Mouse (Mus musculus): ENCODE results near the gene S1pr2.
A peak's percentile ranks its signal among the peaks of the same experiment; 100 is the strongest.
"Not testable (repeated sequence)": the region's sequence is repeated elsewhere in the genome, so short reads cannot be mapped to it uniquely, and the experiment has no call there.

Gene S1pr2

DNA sequence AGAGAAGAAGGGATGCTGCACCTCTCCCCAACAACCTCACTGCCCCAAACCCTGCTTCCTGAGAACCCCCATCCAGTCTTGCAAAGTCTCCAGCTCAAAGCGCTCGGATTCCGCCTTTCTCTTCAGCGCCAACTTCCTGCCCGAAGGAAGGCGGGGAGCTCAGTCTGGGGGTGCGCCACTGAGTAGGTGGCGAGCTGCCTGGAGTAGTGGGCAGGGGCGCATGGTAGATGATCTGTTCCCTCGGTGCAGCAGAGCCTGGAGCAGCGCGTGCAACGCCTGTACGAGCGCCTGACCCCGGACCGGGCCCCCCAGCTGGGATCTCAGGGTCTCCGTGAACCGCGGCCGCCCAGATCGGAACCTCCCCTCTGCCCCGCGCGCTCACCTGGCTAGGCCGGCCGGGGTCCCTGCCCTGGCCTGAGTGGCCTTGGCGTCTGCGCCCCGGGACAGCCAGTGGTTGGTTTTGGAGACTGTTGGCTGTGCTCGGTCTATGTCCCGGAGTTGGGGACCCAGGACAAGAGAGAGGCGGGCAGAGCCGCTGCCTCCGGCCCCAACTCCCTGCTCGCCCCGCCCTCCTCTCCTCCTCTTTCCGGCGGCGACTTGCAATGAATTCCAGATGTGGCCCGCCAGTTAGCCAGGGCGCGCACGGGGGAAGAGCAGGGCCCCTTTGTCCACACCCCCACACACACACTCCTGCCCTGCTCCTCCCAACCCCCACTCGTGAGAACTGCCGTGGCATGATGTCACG lies at the start of gene S1pr2:
Gene S1pr2, minus strand, starts transcription at position 566 of the 745 bp plus-strand sequence.
- peak; percentile 78 for DNase-seq (ENCODE audit: low spot score)

- no peak for DNase-seq (ENCODE audit: low spot score)
Observed at GRCm38 (mm10) chr9:21025258-21025810, 48.8 kb upstream of the S1pr2 start.

DNA sequence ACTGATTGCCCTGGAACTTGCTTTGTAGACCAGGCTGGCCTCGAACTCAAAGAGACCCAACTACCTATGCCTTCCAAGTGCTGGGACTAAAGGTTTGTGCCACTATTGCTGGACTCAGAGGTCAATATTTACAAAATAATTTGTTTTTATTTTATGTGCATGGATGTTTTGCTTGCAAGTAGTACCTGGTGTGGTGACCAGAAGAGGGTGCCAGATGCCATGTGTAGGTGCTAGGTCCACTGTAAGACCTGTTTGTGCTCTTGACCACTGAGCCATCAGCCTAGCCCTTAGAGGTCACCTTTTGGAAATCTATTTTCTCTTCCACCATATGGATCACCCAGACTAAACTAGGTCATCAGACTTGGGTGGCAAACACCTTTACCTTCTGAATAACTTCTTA lies 46.1 kb upstream of the S1pr2 start:
- no peak for DNase-seq (ENCODE audit: low spot score)

- peak; percentile 23 for DNase-seq (ENCODE audit: low spot score)
Observed at GRCm38 (mm10) chr9:21022288-21022687, 45.7 kb upstream of the S1pr2 start.

- DNase-seq (ENCODE audit: low spot score) = no peak
Observed at GRCm38 (mm10) chr9:21021363-21021762, 44.8 kb upstream of the S1pr2 start.

GRCm38 (mm10) chr9:21018600-21018999 lies 42.0 kb upstream of the S1pr2 start:
- DNase-seq (ENCODE audit: low spot score) = no peak

DNA sequence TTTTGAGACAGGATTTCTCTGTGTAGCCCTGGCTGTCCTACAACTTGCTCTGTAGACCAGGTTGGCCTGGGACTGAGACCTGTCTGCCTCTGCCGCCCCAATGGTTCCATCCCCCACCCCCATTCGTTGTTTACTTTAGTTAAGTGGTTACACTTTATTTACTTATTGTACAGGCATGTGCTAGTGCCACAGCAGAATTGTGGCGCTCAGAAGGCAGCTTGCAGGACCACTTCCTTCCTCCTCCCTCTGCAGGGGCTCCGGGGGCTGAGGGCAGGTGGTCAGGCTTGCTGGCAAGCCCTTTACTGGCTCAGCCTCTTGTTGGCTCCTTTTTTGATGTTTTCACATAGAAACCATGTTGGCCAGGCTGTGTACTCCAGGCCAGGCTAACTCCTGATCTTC lies 40.6 kb upstream of the S1pr2 start:
- no peak for DNase-seq (ENCODE audit: low spot score)

DNA sequence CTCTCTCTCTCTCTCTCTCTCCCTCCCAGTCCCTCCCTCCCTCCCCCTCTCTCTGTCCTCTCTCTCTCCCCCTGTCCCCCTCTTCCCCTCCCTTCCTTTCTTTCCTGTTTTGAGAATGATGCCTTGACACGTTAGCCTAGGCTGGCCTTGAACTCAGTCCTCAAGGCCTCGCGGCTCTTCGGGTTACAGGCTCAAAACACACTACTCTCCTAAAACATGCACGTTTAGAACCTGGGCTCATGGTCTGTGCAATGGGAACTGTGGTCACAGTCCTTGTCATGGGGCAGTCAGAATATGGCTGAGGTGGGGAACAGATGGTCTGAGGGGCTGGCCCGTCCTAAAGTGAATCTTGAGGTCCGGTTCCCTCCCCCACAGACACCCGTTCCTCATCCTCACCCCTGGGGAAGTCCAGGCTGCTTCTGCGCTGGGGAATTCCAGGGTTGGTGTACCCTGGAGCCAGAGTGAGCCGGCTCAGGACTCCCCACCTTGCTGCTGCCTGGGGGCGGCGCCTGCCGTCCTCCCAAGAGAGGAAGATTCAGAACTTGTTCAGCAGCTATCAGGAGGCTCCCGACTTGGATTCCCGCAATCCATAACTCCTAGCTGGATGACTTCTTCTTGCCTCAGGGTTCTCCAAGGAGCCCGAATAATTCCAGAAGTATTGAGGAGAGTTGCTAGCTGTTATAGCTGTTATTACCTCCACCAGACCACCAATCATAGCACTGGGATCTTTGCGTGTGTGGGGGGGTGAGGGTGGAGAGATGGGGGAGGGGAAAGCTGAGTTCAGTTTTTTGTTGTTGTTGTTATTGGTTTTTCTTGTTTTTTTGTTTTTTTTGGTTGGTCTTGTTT lies 40.0 kb upstream of the S1pr2 start:
- no peak for DNase-seq (ENCODE audit: low spot score)

- DNase-seq (ENCODE audit: low spot score) = no peak
Observed at GRCm38 (mm10) chr9:21015571-21016130, 39.1 kb upstream of the S1pr2 start, which contains the start of gene Icam1. Icam1 (plus strand) TSS chr9:21015985.

DNA sequence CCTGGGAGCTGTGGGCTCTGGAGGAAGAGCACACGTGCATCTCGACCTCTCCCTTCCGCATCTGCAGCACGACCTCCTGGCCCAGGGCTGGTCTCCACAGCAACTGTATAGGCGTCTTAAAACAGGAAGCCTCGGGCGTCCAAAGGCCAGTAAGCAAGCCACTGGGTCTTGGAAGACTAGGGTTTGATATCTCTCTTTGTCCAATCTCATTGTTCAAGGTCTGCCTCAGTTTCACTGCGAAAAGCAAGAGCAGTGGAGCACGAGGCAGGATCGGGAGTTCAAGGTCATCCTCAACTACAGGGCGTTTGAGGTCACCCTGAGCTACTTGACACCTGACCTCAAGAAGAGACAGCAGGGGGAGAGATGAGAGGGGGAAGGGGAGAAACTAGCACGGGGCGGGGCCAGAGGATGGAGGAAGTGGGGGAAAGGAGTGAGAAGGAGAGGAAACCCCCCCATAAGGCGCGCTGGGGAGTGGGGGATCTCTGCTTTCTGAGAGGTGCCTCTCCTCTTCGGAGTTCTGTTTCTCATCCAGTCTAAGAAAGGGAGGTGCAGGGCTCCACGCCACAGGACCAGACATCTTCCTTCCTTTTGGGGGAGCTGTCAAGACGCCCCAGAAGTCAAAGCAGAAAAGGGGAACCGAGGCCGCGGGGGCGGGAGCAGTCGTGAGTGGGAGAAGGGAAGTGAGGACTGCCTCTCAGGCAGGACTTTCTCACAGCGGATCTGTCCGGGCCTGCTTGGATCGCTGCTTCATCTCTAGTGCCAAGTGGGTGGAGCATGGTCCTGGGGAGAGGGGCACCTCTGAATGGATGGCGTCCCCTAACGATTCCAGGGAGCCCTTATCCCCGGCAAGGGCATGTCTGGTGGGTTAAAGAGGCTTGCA lies 38.4 kb upstream of the S1pr2 start:
- DNase-seq (ENCODE audit: low spot score) = no peak

GRCm38 (mm10) chr9:21012368-21012767 lies 35.8 kb upstream of the S1pr2 start:
- no peak for DNase-seq (ENCODE audit: low spot score)

DNA sequence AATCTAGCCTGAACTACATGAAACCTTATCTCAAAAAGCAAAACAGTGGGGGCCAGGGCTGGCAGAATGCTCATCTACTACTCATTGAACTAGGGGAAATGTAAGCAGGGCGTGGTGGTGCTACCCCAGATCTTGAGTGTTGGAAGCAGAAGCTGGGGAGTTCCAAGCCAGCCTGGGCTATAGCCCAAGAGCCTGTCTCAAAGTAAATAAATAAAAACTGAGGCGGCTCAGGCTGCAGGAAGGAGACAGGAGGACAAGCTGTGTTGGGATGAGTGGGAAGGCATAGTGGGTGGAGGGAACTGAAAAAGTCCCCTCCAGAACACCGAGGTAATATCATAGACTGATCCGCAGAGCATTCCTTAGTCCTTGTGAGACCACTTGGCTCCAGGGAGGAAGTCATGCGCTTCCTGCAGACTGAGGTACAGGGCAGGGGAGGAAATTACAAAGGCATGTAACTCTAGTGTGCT lies 35.3 kb upstream of the S1pr2 start:
- DNase-seq (ENCODE audit: low spot score) = peak; percentile 45

- not testable (repeated sequence) for DNase-seq (ENCODE audit: low spot score)
Observed at GRCm38 (mm10) chr9:21010939-21011541, 34.5 kb upstream of the S1pr2 start.

DNA sequence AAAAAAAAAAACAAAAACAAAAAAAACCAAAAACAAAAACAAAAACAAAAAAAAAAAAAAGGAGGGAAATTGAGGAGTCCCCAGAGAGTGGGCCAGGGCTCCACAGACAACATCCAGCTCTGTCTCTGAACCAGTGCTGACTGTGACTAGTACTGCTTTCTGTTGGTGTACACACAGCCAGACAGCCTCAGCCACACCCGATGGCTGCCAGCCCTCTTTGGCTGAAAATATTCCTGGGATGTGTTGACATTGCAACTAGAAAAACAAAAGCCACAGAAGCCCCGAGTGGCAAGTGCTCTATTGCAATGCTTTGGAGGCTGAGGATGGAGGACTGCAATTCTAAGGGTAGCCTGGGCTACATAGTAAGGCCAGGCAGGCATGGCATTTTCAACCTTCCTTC lies 33.8 kb upstream of the S1pr2 start:
- peak; percentile 57 for DNase-seq (ENCODE audit: low spot score)

DNA sequence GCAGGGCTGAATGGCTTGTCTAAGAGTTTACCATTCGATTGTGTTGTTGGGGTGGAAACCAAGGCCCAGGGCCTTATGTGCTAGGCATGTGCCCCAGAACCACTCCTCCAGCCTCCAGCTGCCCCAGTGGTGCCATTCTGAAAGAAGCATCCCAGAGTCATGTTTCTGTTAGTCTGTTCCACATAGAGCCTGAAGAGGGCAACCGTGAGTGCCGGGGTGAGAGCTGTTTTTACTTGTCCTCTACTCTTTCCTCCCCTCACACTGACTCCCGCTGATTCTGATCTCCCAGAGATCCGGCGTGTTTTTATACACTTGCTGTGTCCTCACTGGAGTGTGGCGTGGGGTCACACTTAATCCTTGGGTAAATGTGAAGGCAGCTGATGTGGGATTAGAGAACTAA lies 31.4 kb upstream of the S1pr2 start:
- DNase-seq (ENCODE audit: low spot score) = no peak

DNA sequence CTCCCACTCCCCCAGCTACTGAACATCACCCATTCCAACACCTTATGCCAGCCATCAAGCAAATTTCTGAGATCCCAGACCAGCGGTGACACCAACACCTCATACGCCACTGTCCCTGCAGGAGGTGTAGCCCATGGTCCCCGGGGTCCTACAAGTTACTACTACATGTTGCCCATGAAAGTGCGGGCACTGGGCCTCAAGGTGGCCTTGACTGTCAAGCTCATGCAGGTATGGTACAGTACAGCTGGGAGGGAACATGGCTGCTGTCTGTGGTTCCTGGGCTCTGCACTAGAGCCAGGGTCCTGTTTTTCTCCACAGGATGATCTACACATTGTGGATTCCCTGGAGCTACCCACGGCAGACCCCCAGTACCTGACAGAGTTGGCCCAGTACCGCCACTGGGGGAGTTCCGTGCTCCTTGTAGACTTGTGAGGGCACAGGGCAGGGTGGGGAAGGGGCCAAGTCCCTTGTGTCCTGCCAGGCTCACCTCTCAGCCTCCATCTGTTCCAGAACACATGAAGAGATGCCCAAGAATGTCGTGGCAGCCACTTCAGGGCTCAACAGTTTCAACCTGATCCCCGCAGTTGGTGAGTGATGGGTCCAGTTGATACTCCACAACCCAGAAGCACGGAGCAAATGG lies 30.9 kb upstream of the S1pr2 start:
- DNase-seq (ENCODE audit: low spot score) = no peak

DNA sequence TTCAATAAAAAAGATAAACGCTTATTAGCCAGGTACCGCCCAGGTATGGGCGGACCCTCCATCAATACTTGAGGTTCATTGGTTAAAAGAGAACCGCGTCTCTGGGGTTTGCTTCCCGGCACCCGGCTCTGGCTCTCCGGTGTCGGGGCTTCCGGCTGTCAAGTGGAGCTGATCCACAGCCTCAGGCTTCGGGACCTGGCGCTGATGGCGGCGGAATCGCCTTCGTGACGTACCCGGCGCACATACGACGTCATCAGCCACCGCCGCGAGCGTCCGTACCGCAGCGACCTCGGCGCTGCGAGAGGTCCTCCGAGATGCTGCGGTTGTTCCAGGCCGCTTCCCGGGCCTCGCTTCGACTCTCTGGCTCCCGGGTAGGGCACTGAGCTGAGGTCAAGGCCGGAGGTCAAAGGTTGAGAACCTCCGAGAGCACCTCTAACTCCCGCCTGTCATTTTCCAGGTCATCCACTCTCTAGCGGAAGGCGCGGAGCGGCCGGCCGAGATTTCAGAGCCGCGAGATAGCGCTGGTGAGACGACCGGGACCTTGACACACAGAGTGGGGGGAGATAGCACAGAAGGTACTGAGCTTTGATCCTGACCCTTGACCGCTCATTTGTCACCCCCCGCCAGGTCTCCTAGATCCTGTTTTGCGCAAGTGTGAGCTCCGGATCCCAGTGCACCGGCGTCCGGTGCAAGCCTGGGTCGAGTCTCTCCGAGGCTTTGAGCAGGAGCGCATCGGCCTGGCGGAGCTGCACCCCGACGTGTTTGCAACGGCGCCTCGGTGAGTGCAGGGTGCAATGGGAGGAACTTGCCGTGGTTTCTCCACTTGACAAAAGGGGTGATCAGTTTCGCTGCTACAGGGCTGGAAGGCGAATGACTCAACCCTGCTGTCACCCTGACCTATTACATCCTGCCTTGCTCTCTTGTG lies 26.3 kb upstream of the S1pr2 start, which contains the start of gene Mrpl4:
Gene Mrpl4, plus strand, starts transcription at position 112 of the 925 bp plus-strand sequence.
- peak; percentile 75 for DNase-seq (ENCODE audit: low spot score)

DNA sequence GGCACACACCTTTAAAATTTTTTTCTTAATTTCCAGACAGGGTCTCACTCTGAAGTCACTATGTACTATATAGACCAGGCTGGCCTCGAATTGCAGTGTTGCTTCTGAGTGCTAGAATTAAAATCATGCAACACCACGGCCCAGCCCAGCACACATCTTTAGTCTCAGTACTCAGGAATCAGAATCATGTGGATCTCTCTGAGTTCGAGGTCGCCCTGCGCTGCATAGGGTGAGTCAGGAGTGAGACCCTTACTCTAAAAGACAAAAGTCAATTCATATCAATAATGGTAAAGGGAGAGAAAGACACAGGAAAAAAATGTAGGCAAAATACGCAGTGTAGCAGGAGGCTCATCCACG lies 25.7 kb upstream of the S1pr2 start:
- DNase-seq (ENCODE audit: low spot score) = no peak

DNA sequence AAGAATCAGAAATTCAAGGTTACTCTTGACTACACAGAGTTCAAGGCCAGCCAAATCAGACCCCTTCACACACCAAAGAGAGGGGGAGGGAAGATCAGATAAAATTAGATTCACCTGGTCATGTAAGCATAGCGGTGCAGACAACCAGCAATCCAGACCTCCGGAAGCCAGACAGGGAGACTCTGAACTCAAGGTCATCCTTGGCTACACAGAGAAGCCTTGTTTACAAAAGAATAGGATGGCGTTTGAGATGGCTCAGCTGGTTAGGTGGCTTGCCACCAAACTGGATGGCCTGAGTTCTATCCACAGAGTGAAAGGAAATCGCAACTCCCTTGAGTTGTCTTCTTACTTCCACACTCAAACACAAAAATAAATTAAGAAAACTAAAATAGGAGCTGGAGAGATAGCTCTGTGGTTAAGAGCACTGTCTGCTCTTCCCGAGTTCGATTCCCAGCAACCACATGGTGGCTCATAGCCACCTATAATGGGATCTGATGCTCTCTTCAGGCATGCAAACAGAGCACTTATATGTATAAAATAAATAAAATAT lies 25.1 kb upstream of the S1pr2 start:
- no peak for DNase-seq (ENCODE audit: low spot score)
